Mouse (Mus musculus) liver, postnatal 0 days (tissue): ENCODE measurements around the gene Cd200r1. TPM values are rescaled to one million over a fixed set of nuclear protein-coding genes. Genes with fewer than 3 reads are reported as not detected.

Experiments
- ATAC-seq: fragments of 200-750 bp; cut with Nextera tagmentation; 2 replicates; pipeline ENCODE4 v1.8.0; 2017; ENCODE audit warnings: mild to moderate bottlenecking, moderate library complexity
- DNase-seq: peaks from one replicate; pipeline ENCODE4 v3.0.0-alpha.2; 2016
- H3K27ac ChIP-seq: fragments of 300-500 bp; sonication (generic); 2 replicates; pipeline ENCODE4 v1.5.1; 2014; ENCODE audit warnings: antibody characterized with exemption, moderate library complexity, mild to moderate bottlenecking, low read depth
- H3K27me3 ChIP-seq: fragments of 300-500 bp; sonication (generic); 2 replicates; pipeline ENCODE4 v1.6.1; 2014; ENCODE audit warnings: low read length, control low read depth, mixed read lengths; ENCODE audit not compliant: insufficient read depth
- H3K36me3 ChIP-seq: fragments of 300-500 bp; sonication (generic); replicated peaks from 2 replicates; pipeline ENCODE4 v1.6.1; 2014; ENCODE audit warnings: mild to moderate bottlenecking, control low read depth, low read length, moderate library complexity, mixed read lengths; ENCODE audit not compliant: insufficient read depth
- H3K4me1 ChIP-seq: fragments of 300-500 bp; sonication (generic); 2 replicates; pipeline ENCODE4 v1.6.1; 2014; ENCODE audit warnings: antibody characterized with exemption, mild to moderate bottlenecking, control low read depth; ENCODE audit not compliant: insufficient read depth
- H3K4me2 ChIP-seq: fragments of 300-500 bp; sonication (generic); 2 replicates; pipeline ENCODE4 v1.6.1; 2014; ENCODE audit warnings: low read depth, mild to moderate bottlenecking, low read length, moderate library complexity, mixed read lengths
- H3K4me3 ChIP-seq: fragments of 300-500 bp; sonication (generic); 2 replicates; pipeline ENCODE4 v1.5.1; 2014; ENCODE audit warnings: low read depth, low read length
- H3K9ac ChIP-seq: fragments of 300-500 bp; sonication (generic); replicated peaks from 2 replicates; pipeline ENCODE4 v1.6.1; 2014; ENCODE audit warnings: mild to moderate bottlenecking, moderate library complexity
- H3K9me3 ChIP-seq: fragments of 300-500 bp; sonication (generic); 2 replicates; pipeline ENCODE4 v1.6.1; 2016; ENCODE audit warnings: mild to moderate bottlenecking, control low read depth, low read length, mixed read lengths
- CTCF ChIP-seq: sonication (generic); IDR thresholded peaks from 2 replicates; pipeline ENCODE4 v1.5.1; 2016; ENCODE audit warnings: antibody characterized with exemption, low read depth
- EP300 ChIP-seq: IDR thresholded peaks from 2 replicates; pipeline ENCODE4 v1.6.1; 2016; ENCODE audit warnings: antibody characterized with exemption, low read depth, mild to moderate bottlenecking
- WGBS: fragments of 180-500 bp; shearing (Covaris S2); extraction: QIAGEN DNeasy Blood & Tissue Kit; methylation state at CpG from one replicate; pipeline ENCODE4 v1.1.7; 2014; ENCODE audit not compliant: insufficient replicate concordance; 5-methylcytosine and 5-hydroxymethylcytosine counted together
- polyA plus RNA-seq: library from polyadenylated mRNA; unstranded; fragments of >200 nt; fragmentation: Nextera tagmentation; extraction: Ambion mirVana; gene quantifications from 2 replicates; pipeline ENCODE4 v1.2.1, GENCODE M21; 2015

Gene Cd200r1
- 4.2 and 4.7 TPM in 2 replicates for polyA plus RNA-seq

GRCm38 (mm10) chr16:44765555-44766319 lies at the start of gene Cd200r1:
Gene Cd200r1, plus strand, starts transcription at chr16:44765736.
- peak within 1 kb of the TSS; percentile 59; the same call in 1 of the 2 replicates for H3K9ac ChIP-seq
- 22% methylated on average over 22 of the region's 22 CpGs for WGBS

GRCm38 (mm10) chr16:44716305-44717140 lies 49.0 kb upstream of the Cd200r1 start:
- H3K27ac ChIP-seq: no peak overlapping the region
- H3K4me1 ChIP-seq: no peaks in the 10 kb centered on the region; the same call in 1 of the 2 replicates
- TF ChIP-seq EP300 (no peak), CTCF (peak; percentile 61)
- DNase-seq (no peak), ATAC-seq (no peak)
- WGBS: 39% methylated on average over 10 of the region's 10 CpGs
- no peaks in the 10 kb centered on the region for H3K36me3 ChIP-seq
- no peaks in the 10 kb centered on the region for H3K9me3 ChIP-seq
- H3K4me2 ChIP-seq: no peak overlapping the region
- no peaks in the 10 kb centered on the region for H3K27me3 ChIP-seq
- H3K9ac ChIP-seq: no peak overlapping the region
- H3K4me3 ChIP-seq: no peak overlapping the region

More at GRCm38 (mm10) chr16:44765555-44766319, at the start of gene Cd200r1:
- ATAC-seq (peak; percentile 62), DNase-seq (no peak)
- H3K9me3 ChIP-seq: no peaks in the 10 kb centered on the region
- TF ChIP-seq EP300 (no peak), CTCF (no peak)
- H3K4me2 ChIP-seq: peak within 1 kb of the TSS; percentile 64
- H3K4me3 ChIP-seq: peak within 1 kb of the TSS; percentile 45
- no peaks in the 10 kb centered on the region for H3K4me1 ChIP-seq
- H3K27ac ChIP-seq: peak within 1 kb of the TSS; percentile 55
- no peaks in the 10 kb centered on the region for H3K27me3 ChIP-seq
- H3K36me3 ChIP-seq: no peaks in the 10 kb centered on the region

GRCm38 (mm10) chr16:44717141-44717634 lies 48.3 kb upstream of the Cd200r1 start:
- Histone ChIP-seq H3K4me2 (no peak overlapping the region), H3K4me3 (no peak overlapping the region), H3K4me1 (no peaks in the 10 kb centered on the region; the same call in 1 of the 2 replicates), H3K36me3 (no peaks in the 10 kb centered on the region), H3K27ac (no peak overlapping the region), H3K27me3 (no peaks in the 10 kb centered on the region), H3K9ac (no peak overlapping the region), H3K9me3 (no peaks in the 10 kb centered on the region)
- TF ChIP-seq EP300 (no peak), CTCF (no peak)
- no peak for DNase-seq
- 74% methylated on average over 2 of the region's 2 CpGs for WGBS
- no peak for ATAC-seq

- Histone ChIP-seq H3K9me3 (no peaks in the 10 kb centered on the region), H3K4me1 (no peaks in the 10 kb centered on the region; the same call in 1 of the 2 replicates), H3K36me3 (no peaks in the 10 kb centered on the region), H3K27me3 (no peaks in the 10 kb centered on the region), H3K4me3 (no peak overlapping the region), H3K27ac (no peak overlapping the region), H3K4me2 (no peak overlapping the region), H3K9ac (no peak overlapping the region)
- DNase-seq: no peak
- ATAC-seq: no peak
- 65% methylated on average over 2 of the region's 2 CpGs for WGBS
- TF ChIP-seq CTCF (0 out of 2 replicates have a peak, but pooled peaks have one; percentile 19), EP300 (no peak)
Measured at GRCm38 (mm10) chr16:44717838-44718237, 47.7 kb upstream of the Cd200r1 start.

- Histone ChIP-seq H3K4me3 (no peak overlapping the region), H3K4me1 (peaks cover 7% of the 10 kb centered on the region), H3K9me3 (no peaks in the 10 kb centered on the region), H3K36me3 (no peaks in the 10 kb centered on the region), H3K27me3 (no peaks in the 10 kb centered on the region), H3K9ac (no peak overlapping the region), H3K4me2 (no peak overlapping the region), H3K27ac (no peak overlapping the region)
- 74% methylated on average over 7 of the region's 7 CpGs for WGBS
- TF ChIP-seq EP300 (no peak), CTCF (no peak)
- no peak for ATAC-seq
- no peak for DNase-seq
Measured at GRCm38 (mm10) chr16:44719349-44719748, 46.2 kb upstream of the Cd200r1 start.

GRCm38 (mm10) chr16:44720518-44720917 lies 45.0 kb upstream of the Cd200r1 start:
- ATAC-seq (no peak), DNase-seq (no peak)
- TF ChIP-seq CTCF: peak; percentile 63
- TF ChIP-seq EP300: no peak
- Histone ChIP-seq H3K4me3 (no peak overlapping the region), H3K27me3 (no peaks in the 10 kb centered on the region), H3K36me3 (no peaks in the 10 kb centered on the region), H3K4me2 (no peak overlapping the region), H3K4me1 (peaks cover 12% of the 10 kb centered on the region), H3K9me3 (no peaks in the 10 kb centered on the region), H3K9ac (no peak overlapping the region), H3K27ac (no peak overlapping the region)
- 79% methylated on average over 3 of the region's 3 CpGs for WGBS
